Mouse (Mus musculus): ENCODE measurements around the gene Klf12. TPM values are rescaled to one million over a fixed set of nuclear protein-coding genes. Genes with fewer than 3 reads are reported as not detected.
"Not testable (repeated sequence)": the region's sequence is repeated elsewhere in the genome, so short reads cannot be mapped to it uniquely, and the experiment has no call there.

The Klf12 gene
- total RNA-seq, 1 experiment from 2014 or later: 34.2 TPM

DNA sequence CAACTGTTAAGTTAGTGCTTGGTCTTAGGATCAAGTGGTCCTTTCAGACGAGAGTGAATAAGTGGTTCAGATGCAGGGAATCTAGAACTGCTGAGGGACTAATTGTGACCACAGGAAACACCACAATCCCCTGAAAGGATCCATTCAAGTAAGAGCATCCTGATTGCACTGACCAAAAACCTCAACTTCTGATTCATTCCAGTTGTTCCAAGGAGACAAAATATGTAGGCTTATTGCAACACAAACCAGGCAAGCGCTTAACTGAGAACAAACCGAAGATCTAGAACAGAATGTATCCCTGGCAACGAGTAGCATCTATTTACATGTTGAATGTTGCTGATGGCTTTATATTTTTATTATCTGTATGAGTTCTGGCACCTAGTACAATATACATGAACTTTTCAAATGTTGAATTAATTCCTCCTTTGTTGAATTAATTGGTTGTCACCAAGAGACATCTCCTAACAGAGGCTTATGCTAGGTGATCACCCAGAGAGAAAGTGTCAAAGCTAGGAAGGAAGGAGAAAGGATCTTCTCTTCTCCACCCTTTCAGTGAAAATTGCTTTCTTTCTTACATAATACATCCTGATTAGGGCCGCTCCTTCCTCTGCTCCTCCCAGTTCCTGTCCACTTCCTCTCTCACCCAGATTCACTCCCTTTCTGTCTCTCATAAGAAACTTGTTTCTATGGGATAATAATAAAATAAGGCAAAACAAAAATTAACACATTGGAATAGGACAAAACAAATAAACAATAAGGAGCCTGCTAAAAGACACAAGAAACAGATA is 407.5 kb downstream of the Klf12 start:
- DNase-seq: no peak

DNA sequence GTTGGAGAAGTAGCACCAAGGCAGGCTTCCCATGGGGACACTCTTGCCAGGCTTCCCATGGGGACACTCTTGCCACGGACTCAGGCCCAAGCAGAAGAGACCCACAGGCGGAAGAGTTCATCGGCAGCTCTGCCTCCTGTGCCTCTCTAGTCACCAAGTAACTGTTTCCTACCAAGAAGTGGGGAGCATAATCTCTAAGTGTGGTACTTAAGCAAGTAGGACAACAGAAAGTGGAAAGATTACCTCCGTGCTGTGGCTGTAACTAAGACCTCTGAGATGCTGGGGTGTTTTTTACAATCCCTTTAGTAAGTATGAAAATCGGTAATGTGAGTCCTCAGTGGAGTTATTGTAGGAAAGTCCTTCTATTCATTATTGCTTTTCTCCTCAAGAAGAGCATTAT is 410.8 kb downstream of the Klf12 start:
- no peak for DNase-seq

DNA sequence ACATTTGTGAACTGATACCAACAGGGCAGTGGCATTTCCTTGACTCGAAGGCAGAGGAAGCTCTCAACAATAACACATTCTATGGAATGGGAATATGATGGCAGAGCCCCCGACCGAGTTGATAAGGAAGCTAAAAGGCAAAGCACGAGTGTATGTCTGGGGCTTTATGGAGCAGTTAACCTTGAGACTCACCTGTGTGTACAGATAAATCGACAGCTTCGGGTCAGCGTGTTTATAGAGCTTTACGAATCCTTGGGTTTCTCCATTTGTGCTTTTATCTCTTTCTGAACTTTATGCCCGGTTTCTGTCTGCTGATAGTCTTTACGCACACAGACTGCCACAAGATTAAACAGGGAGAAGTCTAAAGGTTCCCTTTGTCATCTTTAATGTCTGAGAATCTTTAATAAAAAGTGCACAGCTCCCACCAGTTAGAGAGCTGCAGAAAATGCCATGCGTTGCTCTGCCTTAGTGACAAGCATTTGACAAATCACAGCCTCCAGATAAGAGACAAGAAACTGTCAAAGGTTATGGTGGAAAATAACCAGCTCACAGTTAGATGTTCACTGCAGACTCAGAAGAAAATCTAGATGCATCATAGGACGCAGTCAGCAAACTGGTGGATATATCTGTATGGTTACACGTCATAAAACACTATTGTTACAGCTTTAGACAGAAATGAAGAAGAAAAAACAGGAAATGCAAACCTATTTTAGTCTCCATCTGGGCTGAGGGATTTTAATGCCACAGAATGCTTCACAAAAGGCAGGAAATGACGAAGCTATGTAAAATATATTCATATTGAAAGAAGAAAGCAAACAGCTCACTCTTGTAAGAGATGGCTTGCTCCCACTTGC is 428.1 kb downstream of the Klf12 start:
- DNase-seq: no peak

DNA sequence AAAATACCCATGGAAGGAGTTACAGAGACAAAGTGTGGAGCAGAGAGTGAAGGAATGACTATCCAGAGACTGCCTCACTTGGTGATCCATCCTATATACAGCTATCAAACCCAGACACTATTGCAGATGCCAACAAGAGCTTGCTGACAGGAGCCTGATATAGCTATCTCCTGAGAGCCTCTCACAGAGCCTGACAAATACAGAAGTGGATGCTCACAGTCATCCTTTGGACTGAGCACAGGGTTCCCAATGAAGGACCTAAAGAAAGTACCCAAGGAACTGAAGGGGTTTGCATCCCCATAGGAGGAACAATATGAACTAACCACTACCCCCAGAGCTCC is 430.0 kb downstream of the Klf12 start:
- not testable (repeated sequence) for DNase-seq

DNA sequence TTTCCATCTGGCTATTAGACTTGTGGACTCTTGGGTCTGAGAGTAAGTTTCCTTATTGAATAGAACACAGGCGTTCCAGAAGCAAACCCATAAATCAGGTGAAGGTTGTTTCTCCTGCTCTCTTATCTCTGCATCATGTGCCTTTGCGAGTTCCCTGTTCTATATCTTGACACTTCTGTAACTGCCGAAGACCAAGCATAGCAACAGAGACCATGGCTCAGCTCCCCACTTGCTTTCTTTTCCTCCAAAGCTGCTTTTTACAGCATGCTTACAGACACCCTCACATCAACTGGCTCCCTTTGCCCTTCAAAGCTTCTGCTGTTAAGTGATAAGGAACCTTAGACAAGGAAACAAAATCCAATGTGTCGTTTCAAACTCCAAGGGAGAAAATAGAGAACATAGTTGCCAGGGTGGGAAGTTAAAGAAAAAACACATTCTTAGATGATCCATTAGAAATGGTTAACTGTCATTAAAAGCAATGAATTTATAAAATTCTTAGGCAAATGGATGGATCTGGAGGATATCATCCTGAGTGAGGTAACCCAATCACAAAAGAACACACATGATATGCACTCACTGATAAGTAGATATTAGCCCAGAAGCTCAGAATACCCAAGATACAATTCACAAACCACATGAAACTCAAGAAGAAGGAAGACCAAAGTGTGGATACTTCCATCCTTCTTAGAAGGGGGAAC is 430.6 kb downstream of the Klf12 start:
- not testable (repeated sequence) for DNase-seq

DNA sequence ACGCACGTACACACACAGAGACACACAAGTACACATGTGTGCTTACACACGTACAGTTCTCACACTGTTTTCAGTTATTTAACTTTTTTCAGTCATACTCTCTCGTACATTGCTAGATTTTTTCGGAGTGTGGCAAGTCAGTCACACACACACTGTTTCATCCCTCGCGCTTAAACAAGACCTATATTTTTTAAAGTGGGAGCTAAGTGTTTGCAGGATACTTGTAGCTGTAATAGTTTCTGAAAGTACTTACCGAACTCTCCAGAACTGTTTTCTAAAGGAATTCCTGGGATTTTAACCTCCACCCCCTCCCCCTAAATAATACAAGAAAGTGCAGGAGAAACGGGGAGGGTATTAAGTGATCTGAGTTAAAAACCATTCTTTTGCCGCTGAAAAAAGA is 434.1 kb downstream of the Klf12 start:
- no peak for DNase-seq

DNA sequence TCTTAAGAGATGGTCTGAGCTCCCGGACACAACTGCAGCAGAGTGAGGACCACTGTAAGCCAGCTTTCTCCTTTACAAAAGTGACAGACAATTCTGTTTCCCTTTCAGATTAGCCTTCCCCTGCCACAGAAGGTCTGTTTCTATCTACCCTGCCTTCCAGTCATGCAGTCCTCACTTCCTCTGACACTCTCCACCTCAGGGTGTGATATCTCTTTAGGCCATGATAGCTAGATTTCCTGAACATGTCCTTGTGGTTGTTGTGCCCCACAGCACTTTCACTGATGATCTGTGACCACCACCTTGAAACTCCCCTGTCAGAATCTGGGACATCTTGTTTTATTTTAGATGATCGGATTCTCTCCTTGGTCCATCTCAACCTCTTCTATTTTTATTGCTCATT is 437.0 kb downstream of the Klf12 start:
- no peak for DNase-seq

DNA sequence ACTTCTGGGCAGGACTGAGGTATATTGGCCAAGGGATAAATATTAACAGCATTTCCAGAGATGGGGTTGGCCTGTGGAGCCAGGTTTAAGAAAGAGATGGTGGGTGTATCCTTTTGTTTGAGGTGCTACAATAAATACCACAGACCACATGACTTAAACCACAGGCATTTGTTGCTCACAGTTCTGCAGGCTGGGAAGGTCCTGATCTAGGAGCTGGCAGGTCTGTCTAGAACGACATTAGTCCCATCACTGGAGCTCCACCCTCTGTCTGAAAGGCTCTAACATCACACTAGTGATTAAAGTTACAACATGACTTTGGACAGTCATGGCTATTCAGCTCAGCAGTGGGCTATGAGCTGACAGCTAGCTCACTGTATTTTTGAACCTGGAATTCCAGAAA is 457.8 kb downstream of the Klf12 start:
- no peak for DNase-seq

All from adrenal gland, postnatal 25 days (tissue).